Mouse (Mus musculus): ENCODE results near the gene Umps. TPM values are rescaled to one million over a fixed set of nuclear protein-coding genes. Genes with fewer than 3 reads are reported as not detected.
A peak's percentile ranks its signal among the peaks of the same experiment; 100 is the strongest.

Umps gene
- polyA plus RNA-seq, 1 experiment, result 25.5 TPM

- H3K4me1 ChIP-seq (ENCODE audit: control insufficient read depth, insufficient read depth, low read length), result peaks cover 2% of the 10 kb centered on the region; the same call in 1 of the 2 replicates
- TF ChIP-seq CTCF (IDR thresholded peaks at IDR 0.05; ENCODE audit: borderline replicate concordance, insufficient read depth, low read length), result no peak
- TF ChIP-seq POLR2A (IDR thresholded peaks at IDR 0.05; ENCODE audit: low read depth, low read length), result no peak
- H3K4me3 ChIP-seq (ENCODE audit: insufficient read depth, low read length), result peak overlapping the region; percentile 82
- H3K27ac ChIP-seq (ENCODE audit: insufficient read depth, low read length), result 0 out of 2 replicates have a peak overlapping the region, but pooled peaks have one; percentile 36
Observed at GRCm38 (mm10) chr16:33967283-33967640, 424 bp upstream of the Umps start.

GRCm38 (mm10) chr16:33965878-33966537 lies 830 bp downstream of the Umps start:
- TF ChIP-seq POLR2A (IDR thresholded peaks at IDR 0.05; ENCODE audit: low read depth, low read length), result no peak
- no peak for TF ChIP-seq CTCF (IDR thresholded peaks at IDR 0.05; ENCODE audit: borderline replicate concordance, insufficient read depth, low read length)
- H3K27ac ChIP-seq (ENCODE audit: insufficient read depth, low read length), result peak overlapping the region; percentile 36
- H3K4me1 ChIP-seq (ENCODE audit: control insufficient read depth, insufficient read depth, low read length), result peaks cover 2% of the 10 kb centered on the region; the same call in 1 of the 2 replicates
- H3K4me3 ChIP-seq (ENCODE audit: insufficient read depth, low read length), result peak overlapping the region; percentile 82

GRCm38 (mm10) chr16:33963509-33963908 lies 3.3 kb downstream of the Umps start:
- H3K27ac ChIP-seq (ENCODE audit: insufficient read depth, low read length), result no peak overlapping the region
- TF ChIP-seq CTCF (IDR thresholded peaks at IDR 0.05; ENCODE audit: borderline replicate concordance, insufficient read depth, low read length) (no peak), POLR2A (IDR thresholded peaks at IDR 0.05; ENCODE audit: low read depth, low read length) (no peak)
- peaks cover 2% of the 10 kb centered on the region; the same call in 1 of the 2 replicates for H3K4me1 ChIP-seq (ENCODE audit: control insufficient read depth, insufficient read depth, low read length)
- no peak overlapping the region for H3K4me3 ChIP-seq (ENCODE audit: insufficient read depth, low read length)

- Histone ChIP-seq H3K4me3 (ENCODE audit: insufficient read depth, low read length) (no peak overlapping the region), H3K27ac (ENCODE audit: insufficient read depth, low read length) (no peak overlapping the region), H3K4me1 (ENCODE audit: control insufficient read depth, insufficient read depth, low read length) (peaks cover 8% of the 10 kb centered on the region; the same call in 1 of the 2 replicates)
- TF ChIP-seq CTCF (IDR thresholded peaks at IDR 0.05; ENCODE audit: borderline replicate concordance, insufficient read depth, low read length) (no peak), POLR2A (IDR thresholded peaks at IDR 0.05; ENCODE audit: low read depth, low read length) (no peak)
Observed at GRCm38 (mm10) chr16:33954793-33955192, 12.0 kb downstream of the Umps start.

GRCm38 (mm10) chr16:33953008-33953407 lies 13.8 kb downstream of the Umps start:
- no peak overlapping the region for H3K4me3 ChIP-seq (ENCODE audit: insufficient read depth, low read length)
- no peak overlapping the region for H3K27ac ChIP-seq (ENCODE audit: insufficient read depth, low read length)
- peaks cover 8% of the 10 kb centered on the region; the same call in 1 of the 2 replicates for H3K4me1 ChIP-seq (ENCODE audit: control insufficient read depth, insufficient read depth, low read length)
- no peak for TF ChIP-seq POLR2A (IDR thresholded peaks at IDR 0.05; ENCODE audit: low read depth, low read length)
- TF ChIP-seq CTCF (IDR thresholded peaks at IDR 0.05; ENCODE audit: borderline replicate concordance, insufficient read depth, low read length), result no peak

- no peak overlapping the region for H3K4me3 ChIP-seq (ENCODE audit: insufficient read depth, low read length)
- TF ChIP-seq CTCF (IDR thresholded peaks at IDR 0.05; ENCODE audit: borderline replicate concordance, insufficient read depth, low read length) (peak; percentile 74; the same call in 1 of the 2 replicates), POLR2A (IDR thresholded peaks at IDR 0.05; ENCODE audit: low read depth, low read length) (no peak)
- no peak overlapping the region for H3K27ac ChIP-seq (ENCODE audit: insufficient read depth, low read length)
- 0 out of 2 replicates have a peak, but pooled peaks cover 2% of the 10 kb centered on the region for H3K4me1 ChIP-seq (ENCODE audit: control insufficient read depth, insufficient read depth, low read length)
Observed at GRCm38 (mm10) chr16:33950830-33951229, 16.0 kb downstream of the Umps start.

- no peak overlapping the region for H3K4me3 ChIP-seq (ENCODE audit: insufficient read depth, low read length)
- 0 out of 2 replicates have a peak, but pooled peaks cover 2% of the 10 kb centered on the region for H3K4me1 ChIP-seq (ENCODE audit: control insufficient read depth, insufficient read depth, low read length)
- TF ChIP-seq POLR2A (IDR thresholded peaks at IDR 0.05; ENCODE audit: low read depth, low read length), result no peak
- TF ChIP-seq CTCF (IDR thresholded peaks at IDR 0.05; ENCODE audit: borderline replicate concordance, insufficient read depth, low read length), result no peak
- no peak overlapping the region for H3K27ac ChIP-seq (ENCODE audit: insufficient read depth, low read length)
Observed at GRCm38 (mm10) chr16:33950386-33950785, 16.5 kb downstream of the Umps start.

- Histone ChIP-seq H3K27ac (ENCODE audit: insufficient read depth, low read length) (no peak overlapping the region), H3K4me3 (ENCODE audit: insufficient read depth, low read length) (no peak overlapping the region), H3K4me1 (ENCODE audit: control insufficient read depth, insufficient read depth, low read length) (0 out of 2 replicates have a peak, but pooled peaks cover 2% of the 10 kb centered on the region)
- TF ChIP-seq POLR2A (IDR thresholded peaks at IDR 0.05; ENCODE audit: low read depth, low read length), result no peak
- no peak for TF ChIP-seq CTCF (IDR thresholded peaks at IDR 0.05; ENCODE audit: borderline replicate concordance, insufficient read depth, low read length)
Observed at GRCm38 (mm10) chr16:33947664-33948571, 18.9 kb downstream of the Umps start.

- Histone ChIP-seq H3K27ac (ENCODE audit: insufficient read depth, low read length) (no peak overlapping the region), H3K4me3 (ENCODE audit: insufficient read depth, low read length) (no peak overlapping the region), H3K4me1 (ENCODE audit: control insufficient read depth, insufficient read depth, low read length) (peaks cover 11% of the 10 kb centered on the region)
- TF ChIP-seq POLR2A (IDR thresholded peaks at IDR 0.05; ENCODE audit: low read depth, low read length), result no peak
- TF ChIP-seq CTCF (IDR thresholded peaks at IDR 0.05; ENCODE audit: borderline replicate concordance, insufficient read depth, low read length), result no peak
Observed at GRCm38 (mm10) chr16:33946021-33946420, 20.8 kb downstream of the Umps start.

Data from embryonic fibroblast, embryonic 13.5 days (primary cell).